Mouse (Mus musculus): ENCODE data around the gene Gm42742.

GRCm38 (mm10) chr7:127025556-127026160 is 4.8 kb upstream of the Gm42742 start:
- TF ChIP-seq CTCF (IDR thresholded peaks at IDR 0.05; ENCODE audit: borderline replicate concordance, insufficient read depth, low read depth, low read length) (no peak), POLR2A (IDR thresholded peaks at IDR 0.05; ENCODE audit: borderline replicate concordance, insufficient read depth, low read length) (no peak)

Measured in cerebellum, adult 2 months (tissue).